Mouse (Mus musculus) lung, embryonic 14.5 days (tissue): Measurements from ENCODE around the gene Hoga1. TPM values are rescaled to one million over a fixed set of nuclear protein-coding genes. Genes with fewer than 3 reads are reported as not detected.

Experiments
- ATAC-seq: fragments of 200-750 bp; cut with Nextera tagmentation; 2 replicates; pipeline ENCODE4 v1.8.0; 2017; ENCODE audit warnings: mild to moderate bottlenecking, moderate TSS enrichment, moderate library complexity; ENCODE audit not compliant: insufficient read depth
- DNase-seq: peaks from one replicate; pipeline ENCODE4 v3.0.0-alpha.2; 2015
- H3K27ac ChIP-seq: fragments of 300-500 bp; sonication (generic); 2 replicates; pipeline ENCODE4 v1.5.1; 2014; ENCODE audit warnings: low read depth, mild to moderate bottlenecking, moderate library complexity
- H3K27me3 ChIP-seq: fragments of 300-500 bp; sonication (generic); 2 replicates; pipeline ENCODE4 v1.6.1; 2014; ENCODE audit warnings: low read length, control low read depth; ENCODE audit not compliant: insufficient read depth
- H3K36me3 ChIP-seq: fragments of 300-500 bp; sonication (generic); 2 replicates; pipeline ENCODE4 v1.6.1; 2014; ENCODE audit warnings: control low read depth; ENCODE audit not compliant: insufficient read depth
- H3K4me1 ChIP-seq: fragments of 300-500 bp; sonication (generic); 2 replicates; pipeline ENCODE4 v1.6.1; 2014; ENCODE audit warnings: antibody characterized with exemption, control low read depth; ENCODE audit not compliant: insufficient read depth
- H3K4me2 ChIP-seq: fragments of 300-500 bp; sonication (generic); 2 replicates; pipeline ENCODE4 v1.6.1; 2014; ENCODE audit warnings: mild to moderate bottlenecking
- H3K4me3 ChIP-seq: fragments of 300-500 bp; sonication (generic); 2 replicates; pipeline ENCODE4 v1.5.1; 2014; ENCODE audit warnings: low read depth, low read length
- H3K9ac ChIP-seq: fragments of 300-500 bp; sonication (generic); 2 replicates; pipeline ENCODE4 v1.6.1; 2014
- H3K9me3 ChIP-seq: fragments of 300-500 bp; sonication (generic); 2 replicates; pipeline ENCODE4 v1.6.1; 2016; ENCODE audit warnings: low read depth, low read length, control low read depth
- CTCF ChIP-seq: IDR thresholded peaks from 2 replicates; pipeline ENCODE4 v1.5.1; 2016; ENCODE audit warnings: antibody characterized with exemption, low read depth
- WGBS: fragments of 180-500 bp; shearing (Covaris S2); extraction: QIAGEN DNeasy Blood & Tissue Kit; methylation state at CpG from one replicate; pipeline ENCODE4 v1.1.7; 2014; 5-methylcytosine and 5-hydroxymethylcytosine counted together
- polyA plus RNA-seq: library from polyadenylated mRNA; unstranded; fragments of >200 nt; fragmentation: Nextera tagmentation; extraction: Ambion mirVana; gene quantifications from 2 replicates; pipeline ENCODE4 v1.2.1, GENCODE M21; 2014

The Hoga1 gene
- polyA plus RNA-seq, 1 experiment from 2014 or later, result 1.2 TPM

DNA sequence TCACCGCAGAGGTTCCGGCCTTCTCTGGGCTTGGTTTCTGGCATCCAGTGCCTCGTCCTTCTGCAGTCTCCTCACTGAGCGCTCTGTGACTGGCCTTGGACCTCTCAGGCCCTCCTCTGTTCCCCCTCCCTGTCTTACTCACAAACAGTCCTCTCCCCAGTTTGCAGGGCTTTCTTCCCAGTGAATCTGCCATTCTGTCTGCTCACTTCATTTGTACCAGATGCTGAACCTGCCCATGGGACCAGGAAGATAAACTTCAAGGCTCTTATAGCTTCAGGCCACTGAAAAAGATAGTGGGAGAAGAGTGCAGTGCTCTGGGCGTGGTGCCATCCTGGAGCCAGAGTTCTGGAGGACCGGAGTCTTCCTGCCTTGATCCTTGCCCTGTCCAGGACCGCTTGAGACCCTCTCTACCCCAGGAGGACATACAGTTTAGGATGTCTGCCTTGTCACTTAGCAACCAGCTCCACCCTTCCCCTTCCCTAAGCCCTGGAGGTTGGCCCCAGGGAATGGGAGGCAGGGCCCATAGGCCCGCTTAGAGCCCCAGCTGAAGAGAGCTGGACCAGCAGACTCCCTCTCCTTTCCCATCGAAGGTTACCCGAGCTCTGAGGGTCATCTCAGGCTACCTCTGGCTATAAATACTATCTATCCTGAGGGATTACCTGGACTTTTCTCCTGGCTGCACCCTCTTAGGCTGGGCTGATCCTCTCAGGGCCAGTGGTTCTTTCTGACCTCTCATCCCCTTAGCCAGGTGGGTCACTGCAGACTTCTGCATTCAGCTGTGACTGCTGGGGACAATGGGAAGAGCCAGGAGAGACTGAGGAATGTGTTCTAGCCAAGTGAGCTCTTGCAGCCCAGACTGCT is 23.5 kb upstream of the Hoga1 start:
- DNase-seq, result no peak
- no peak overlapping the region for H3K4me3 ChIP-seq
- ATAC-seq, result no peak
- no peaks in the 10 kb centered on the region for H3K36me3 ChIP-seq
- WGBS, result 74% methylated on average over 10 of the region's 10 CpGs
- TF ChIP-seq CTCF, result no peak
- H3K27ac ChIP-seq, result no peak overlapping the region
- peaks cover 3% of the 10 kb centered on the region; the same call in 1 of the 2 replicates for H3K4me1 ChIP-seq
- no peak overlapping the region for H3K4me2 ChIP-seq
- no peak overlapping the region for H3K9ac ChIP-seq
- no peaks in the 10 kb centered on the region for H3K9me3 ChIP-seq
- no peaks in the 10 kb centered on the region for H3K27me3 ChIP-seq

DNA sequence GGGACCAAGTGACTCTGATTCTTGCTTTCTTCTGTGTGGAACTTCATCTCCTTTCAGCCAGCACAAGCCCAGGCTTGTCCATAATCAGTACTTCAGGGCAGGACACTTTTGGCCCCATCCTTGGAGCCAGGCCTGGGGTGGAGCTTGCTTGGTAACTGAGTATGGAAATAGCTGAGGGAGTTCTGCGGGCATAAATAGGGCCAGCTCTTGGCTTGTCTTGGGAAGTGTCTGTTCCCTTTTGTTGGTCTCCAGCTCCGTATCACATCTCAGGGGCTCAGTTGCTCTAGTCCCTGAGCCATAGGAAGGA is 22.9 kb upstream of the Hoga1 start:
- ATAC-seq (no peak), DNase-seq (no peak)
- Histone ChIP-seq H3K36me3 (no peaks in the 10 kb centered on the region), H3K4me3 (no peak overlapping the region), H3K4me1 (peaks cover 1% of the 10 kb centered on the region; the same call in 1 of the 2 replicates), H3K9ac (no peak overlapping the region), H3K27ac (no peak overlapping the region), H3K4me2 (no peak overlapping the region), H3K9me3 (no peaks in the 10 kb centered on the region), H3K27me3 (no peaks in the 10 kb centered on the region)
- WGBS, result 76% methylated on average over 2 of the region's 2 CpGs
- no peak for TF ChIP-seq CTCF

DNA sequence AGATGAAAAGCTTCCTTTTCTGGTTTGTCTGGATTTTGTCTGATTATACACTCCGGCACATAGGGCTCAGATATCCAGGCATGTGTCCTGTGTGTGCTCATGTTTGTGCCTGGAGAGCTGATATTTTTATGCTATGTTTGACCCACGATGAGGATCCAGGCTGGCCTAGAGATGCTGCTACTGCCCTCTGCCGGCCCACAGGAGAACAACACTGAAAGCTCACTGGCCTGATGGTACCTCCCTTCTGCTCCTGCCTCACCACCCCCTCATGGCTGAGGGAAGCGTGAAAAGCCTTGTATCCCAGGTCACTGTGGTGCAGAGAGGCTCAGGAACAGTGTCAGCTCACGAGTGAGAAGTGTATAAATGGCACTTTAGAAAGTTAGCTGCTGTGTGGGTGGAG is 19.3 kb upstream of the Hoga1 start:
- WGBS, result 2% methylated on average over 5 of the region's 5 CpGs
- ATAC-seq (peak; percentile 68), DNase-seq (peak; percentile 89)
- Histone ChIP-seq H3K36me3 (no peaks in the 10 kb centered on the region), H3K4me3 (no peak overlapping the region), H3K27me3 (no peaks in the 10 kb centered on the region), H3K27ac (no peak overlapping the region), H3K9me3 (no peaks in the 10 kb centered on the region), H3K9ac (no peak overlapping the region), H3K4me1 (no peaks in the 10 kb centered on the region), H3K4me2 (no peak overlapping the region)
- TF ChIP-seq CTCF, result peak; percentile 97

DNA sequence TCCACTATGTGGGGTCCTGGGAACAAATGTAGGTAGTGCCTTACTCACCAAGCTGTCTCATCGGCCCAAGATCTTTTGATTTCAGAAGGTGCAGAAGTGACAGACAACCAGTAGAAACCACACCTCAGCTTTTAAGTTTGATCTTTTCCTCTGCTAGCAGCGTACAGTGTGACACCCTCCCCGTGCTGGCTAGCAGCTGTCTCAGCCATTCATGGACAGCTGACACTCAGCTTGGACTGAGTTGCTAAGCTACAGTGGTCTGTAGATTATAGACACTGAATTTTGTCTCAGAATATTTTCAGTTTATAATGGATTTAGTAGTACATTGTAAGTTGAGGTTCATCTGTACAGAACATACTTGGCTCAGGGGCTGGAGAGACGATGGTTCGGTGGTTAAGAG is 14.3 kb upstream of the Hoga1 start:
- H3K4me2 ChIP-seq, result no peak overlapping the region
- no peak overlapping the region for H3K9ac ChIP-seq
- no peaks in the 10 kb centered on the region for H3K9me3 ChIP-seq
- no peaks in the 10 kb centered on the region for H3K4me1 ChIP-seq
- H3K36me3 ChIP-seq, result no peaks in the 10 kb centered on the region
- ATAC-seq (no peak), DNase-seq (no peak)
- H3K27ac ChIP-seq, result no peak overlapping the region
- WGBS, result 72% methylated on average over 5 of the region's 5 CpGs
- no peak for TF ChIP-seq CTCF
- H3K4me3 ChIP-seq, result no peak overlapping the region
- H3K27me3 ChIP-seq, result no peaks in the 10 kb centered on the region

DNA sequence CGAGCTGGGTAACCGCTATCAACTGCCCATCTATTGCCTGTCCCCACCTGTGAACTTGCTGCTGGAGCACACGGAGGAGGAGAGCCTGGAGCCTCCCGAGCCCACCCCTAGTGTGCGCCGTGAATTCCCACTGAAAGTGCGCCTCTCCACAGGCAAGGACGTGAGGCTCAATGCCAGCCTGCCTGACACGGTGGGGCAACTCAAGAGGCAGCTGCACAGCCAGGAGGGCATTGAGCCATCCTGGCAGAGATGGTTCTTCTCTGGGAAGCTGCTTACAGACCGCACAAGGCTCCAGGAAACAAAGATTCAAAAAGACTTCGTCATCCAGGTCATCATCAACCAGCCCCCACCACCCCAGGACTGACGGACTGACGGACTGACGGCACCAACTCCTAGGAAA is 11.8 kb upstream of the Hoga1 start:
- no peak overlapping the region for H3K9ac ChIP-seq
- no peaks in the 10 kb centered on the region for H3K9me3 ChIP-seq
- DNase-seq (no peak), ATAC-seq (no peak)
- no peak overlapping the region for H3K4me3 ChIP-seq
- no peaks in the 10 kb centered on the region for H3K36me3 ChIP-seq
- WGBS, result 82% methylated on average over 14 of the region's 14 CpGs
- no peak overlapping the region for H3K27ac ChIP-seq
- H3K27me3 ChIP-seq, result no peaks in the 10 kb centered on the region
- no peak overlapping the region for H3K4me2 ChIP-seq
- H3K4me1 ChIP-seq, result no peaks in the 10 kb centered on the region
- no peak for TF ChIP-seq CTCF

DNA sequence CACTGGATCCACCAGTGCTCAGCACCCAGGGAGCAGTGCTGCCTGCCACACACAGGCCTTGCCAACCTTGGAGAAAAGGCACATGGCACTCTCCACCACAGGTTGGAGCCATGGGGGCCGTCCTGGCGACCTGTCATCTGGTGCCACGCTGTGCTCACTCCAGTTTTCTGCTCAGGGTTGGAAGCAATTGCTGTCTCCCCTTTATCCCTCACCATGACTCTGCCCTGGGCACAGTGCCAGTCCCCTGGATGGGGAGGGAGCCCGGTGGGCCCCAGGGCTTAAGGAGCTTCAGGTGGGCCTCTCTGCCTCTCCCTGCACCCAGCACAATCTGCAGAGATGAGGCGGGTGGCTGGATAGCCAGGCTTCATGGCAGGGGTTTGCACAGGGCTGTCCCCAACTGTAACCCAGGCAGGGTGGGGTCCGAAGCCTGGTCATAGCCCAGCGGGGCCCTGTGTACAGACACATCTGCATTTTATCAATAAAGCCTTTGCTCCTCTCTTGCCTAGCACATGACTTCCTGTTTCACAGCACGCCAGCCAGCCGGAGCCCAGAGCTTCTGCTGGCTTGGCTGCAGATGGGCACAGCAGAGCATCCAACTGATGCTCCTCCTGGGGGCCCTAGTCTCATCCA is 11.1 kb upstream of the Hoga1 start:
- no peak overlapping the region for H3K27ac ChIP-seq
- ATAC-seq (peak; percentile 61; the same call in 1 of the 2 replicates), DNase-seq (peak; percentile 18)
- H3K27me3 ChIP-seq, result no peaks in the 10 kb centered on the region
- H3K9me3 ChIP-seq, result no peaks in the 10 kb centered on the region
- no peak for TF ChIP-seq CTCF
- H3K4me3 ChIP-seq, result no peak overlapping the region
- WGBS, result 58% methylated on average over 9 of the region's 9 CpGs
- no peaks in the 10 kb centered on the region for H3K36me3 ChIP-seq
- no peak overlapping the region for H3K9ac ChIP-seq
- H3K4me1 ChIP-seq, result no peaks in the 10 kb centered on the region
- H3K4me2 ChIP-seq, result no peak overlapping the region

DNA sequence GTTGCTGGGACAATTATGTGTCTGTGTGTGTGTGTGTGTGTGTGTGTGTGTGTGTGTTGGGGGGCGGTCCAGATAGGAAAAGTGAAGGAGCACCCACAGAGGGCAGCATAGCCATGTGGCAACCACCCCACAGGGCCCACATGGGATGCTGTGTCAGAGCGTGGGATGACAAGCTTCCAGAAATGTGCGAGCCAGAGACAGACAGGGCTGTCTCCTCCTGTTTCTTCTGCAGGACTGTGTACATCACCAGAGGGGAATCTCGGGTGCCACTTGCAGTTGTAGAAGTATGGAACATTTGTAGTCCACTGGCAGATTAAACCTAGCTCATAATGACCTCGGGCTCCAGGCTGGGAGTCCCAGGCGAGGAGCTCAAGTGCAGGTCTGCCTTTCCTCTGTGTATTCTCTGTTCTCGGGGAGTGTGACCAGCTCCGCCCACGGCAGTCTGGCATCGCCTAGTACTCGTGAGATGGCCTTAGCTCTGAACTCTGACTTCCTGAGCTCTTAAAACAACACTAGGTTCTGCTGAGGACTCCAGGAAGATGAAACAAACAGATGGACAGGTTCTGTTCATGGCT is 10.4 kb upstream of the Hoga1 start:
- Histone ChIP-seq H3K27ac (no peak overlapping the region), H3K4me2 (no peak overlapping the region), H3K36me3 (no peaks in the 10 kb centered on the region), H3K27me3 (no peaks in the 10 kb centered on the region), H3K4me1 (no peaks in the 10 kb centered on the region), H3K4me3 (no peak overlapping the region), H3K9me3 (no peaks in the 10 kb centered on the region), H3K9ac (no peak overlapping the region)
- WGBS, result 52% methylated on average over 11 of the region's 11 CpGs
- DNase-seq (no peak), ATAC-seq (peak; percentile 37; the same call in 1 of the 2 replicates)
- TF ChIP-seq CTCF, result 0 out of 2 replicates have a peak, but pooled peaks have one; percentile 11
